Mouse (Mus musculus): ENCODE measurements around the gene Tnfsf15.

Gene Tnfsf15

GRCm38 (mm10) chr4:63744693-63745171 is at the start of gene Tnfsf15:
Tnfsf15 (minus strand) TSS chr4:63745113.
- no peak for DNase-seq (ENCODE audit: low spot score)

- no peak for DNase-seq (ENCODE audit: low spot score)
Observed at GRCm38 (mm10) chr4:63792328-63792727, 47.4 kb upstream of the Tnfsf15 start.

DNA sequence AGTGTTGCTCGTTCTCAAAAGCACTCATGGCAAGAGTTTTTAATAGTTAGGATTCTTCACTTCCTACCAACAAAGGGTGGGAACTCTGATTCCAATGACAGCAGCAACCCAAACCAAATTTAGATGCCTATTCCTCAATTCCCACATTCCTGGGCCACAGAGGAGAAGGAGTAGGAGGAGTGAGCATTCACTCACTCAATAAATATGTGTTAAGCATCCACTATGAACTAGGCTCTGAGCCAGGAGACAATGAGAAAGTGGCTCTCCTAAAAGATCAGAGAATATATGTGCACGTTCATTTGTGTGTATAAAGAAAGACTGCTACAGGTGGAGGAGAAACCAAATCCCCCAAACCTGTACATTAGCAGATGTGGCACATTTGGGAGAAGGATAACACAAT is 40.6 kb upstream of the Tnfsf15 start:
- no peak for DNase-seq (ENCODE audit: low spot score)

GRCm38 (mm10) chr4:63783826-63784225 is 38.9 kb upstream of the Tnfsf15 start:
- no peak for DNase-seq (ENCODE audit: low spot score)

DNA sequence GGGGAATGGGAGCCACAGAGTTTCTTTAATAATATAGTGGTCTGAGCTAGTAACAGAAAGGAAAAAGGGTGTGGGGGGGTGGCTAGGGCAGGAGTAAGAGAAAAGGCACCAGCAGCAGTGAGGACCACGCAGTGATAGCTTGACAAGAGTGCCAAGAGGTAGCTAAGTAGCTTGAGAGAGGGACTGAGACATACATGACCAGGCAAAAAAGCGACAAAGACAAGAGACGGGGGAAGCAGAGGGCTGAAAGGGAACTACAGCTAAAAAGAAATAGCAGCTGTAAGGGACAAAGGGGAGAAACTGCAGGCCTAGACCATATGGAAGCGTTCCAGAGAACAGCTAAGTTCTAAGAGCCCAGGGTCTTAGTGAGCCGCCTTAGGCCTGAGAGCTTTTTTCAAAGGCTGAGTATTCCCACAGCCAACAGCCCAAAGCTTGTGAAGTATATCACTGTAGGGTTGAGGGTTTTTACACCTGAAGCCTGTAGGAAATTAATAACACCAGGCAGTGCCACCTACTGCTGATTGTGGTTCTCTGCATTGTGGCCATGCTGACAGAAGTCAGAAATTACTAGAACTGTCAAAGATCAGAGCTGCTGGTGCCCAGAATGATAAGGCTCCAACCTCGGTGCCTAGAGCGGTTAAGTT is 38.2 kb upstream of the Tnfsf15 start:
- DNase-seq (ENCODE audit: low spot score) = no peak

GRCm38 (mm10) chr4:63777223-63777622 is 32.3 kb upstream of the Tnfsf15 start:
- no peak for DNase-seq (ENCODE audit: low spot score)

GRCm38 (mm10) chr4:63773306-63774090 is 28.6 kb upstream of the Tnfsf15 start:
- no peak for DNase-seq (ENCODE audit: low spot score)

DNA sequence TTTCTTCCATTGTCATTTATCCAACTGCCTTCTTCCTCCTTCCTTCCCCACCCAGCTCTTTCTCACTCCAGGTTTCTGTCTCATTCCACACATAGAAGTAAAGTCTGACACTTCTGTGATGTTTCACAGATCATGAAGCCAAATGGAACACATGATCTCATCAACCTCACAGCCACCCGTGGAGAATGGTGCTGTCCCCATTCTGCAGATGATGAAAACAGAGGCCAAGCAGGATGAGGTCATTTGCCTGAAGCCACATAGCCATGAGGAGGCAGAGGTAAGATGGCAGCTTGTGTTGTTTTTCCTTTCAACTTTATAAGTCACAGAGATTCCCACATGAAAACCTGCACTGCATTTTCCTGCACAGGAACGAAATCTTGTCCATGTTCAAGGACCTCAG is 27.6 kb upstream of the Tnfsf15 start:
- DNase-seq (ENCODE audit: low spot score) = no peak

- DNase-seq (ENCODE audit: low spot score) = no peak
Observed at GRCm38 (mm10) chr4:63771291-63771690, 26.4 kb upstream of the Tnfsf15 start.

DNA sequence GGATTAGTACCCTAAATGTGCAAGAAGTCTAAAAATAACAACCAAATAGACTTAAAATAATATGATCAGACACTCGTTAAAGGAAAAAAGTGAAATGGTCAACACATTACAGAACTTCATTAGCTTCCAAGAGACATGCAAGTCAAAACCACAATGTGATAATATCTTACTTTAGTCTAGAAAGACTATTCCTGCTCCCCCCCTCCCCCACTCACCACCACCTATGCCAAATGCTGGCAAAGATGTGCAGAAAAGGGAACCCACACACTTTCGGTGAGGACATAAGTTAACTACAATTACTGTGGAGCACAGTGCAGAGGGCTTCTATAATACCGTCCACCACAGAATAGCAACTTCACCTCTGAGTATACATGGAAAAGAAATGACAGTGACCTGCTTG is 24.2 kb upstream of the Tnfsf15 start:
- no peak for DNase-seq (ENCODE audit: low spot score)

DNA sequence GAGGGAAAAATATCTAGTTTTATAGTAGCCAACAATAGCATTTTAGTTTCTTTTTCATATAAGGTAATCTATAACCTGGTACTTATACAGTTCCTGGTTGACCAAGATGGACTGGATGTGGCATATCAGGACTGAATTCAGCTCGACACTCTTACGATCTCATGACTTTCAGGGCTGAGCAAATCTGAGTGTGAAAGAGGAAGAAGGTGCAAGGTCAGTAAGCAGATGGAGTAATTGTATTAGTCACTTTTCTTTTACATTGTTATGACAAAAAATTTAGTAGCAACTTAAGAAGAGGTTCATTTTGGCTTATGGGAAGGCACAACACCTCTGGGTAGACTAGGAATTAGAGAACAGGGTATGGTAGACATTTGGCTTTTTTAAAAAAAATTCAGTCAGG is 20.1 kb upstream of the Tnfsf15 start:
- no peak for DNase-seq (ENCODE audit: low spot score)

- no peak for DNase-seq (ENCODE audit: low spot score)
Observed at GRCm38 (mm10) chr4:63759931-63760330, 15.0 kb upstream of the Tnfsf15 start.

- no peak for DNase-seq (ENCODE audit: low spot score)
Observed at GRCm38 (mm10) chr4:63757527-63758154, 12.7 kb upstream of the Tnfsf15 start.

- DNase-seq (ENCODE audit: low spot score) = no peak
Observed at GRCm38 (mm10) chr4:63756072-63756471, 11.2 kb upstream of the Tnfsf15 start.

- no peak for DNase-seq (ENCODE audit: low spot score)
Observed at GRCm38 (mm10) chr4:63754467-63755020, 9.6 kb upstream of the Tnfsf15 start.

GRCm38 (mm10) chr4:63753855-63754254 is 8.9 kb upstream of the Tnfsf15 start:
- no peak for DNase-seq (ENCODE audit: low spot score)

- DNase-seq (ENCODE audit: low spot score) = no peak
Observed at GRCm38 (mm10) chr4:63752687-63753523, 8.0 kb upstream of the Tnfsf15 start.

GRCm38 (mm10) chr4:63748061-63748730 is 3.3 kb upstream of the Tnfsf15 start:
- no peak for DNase-seq (ENCODE audit: low spot score)

DNA sequence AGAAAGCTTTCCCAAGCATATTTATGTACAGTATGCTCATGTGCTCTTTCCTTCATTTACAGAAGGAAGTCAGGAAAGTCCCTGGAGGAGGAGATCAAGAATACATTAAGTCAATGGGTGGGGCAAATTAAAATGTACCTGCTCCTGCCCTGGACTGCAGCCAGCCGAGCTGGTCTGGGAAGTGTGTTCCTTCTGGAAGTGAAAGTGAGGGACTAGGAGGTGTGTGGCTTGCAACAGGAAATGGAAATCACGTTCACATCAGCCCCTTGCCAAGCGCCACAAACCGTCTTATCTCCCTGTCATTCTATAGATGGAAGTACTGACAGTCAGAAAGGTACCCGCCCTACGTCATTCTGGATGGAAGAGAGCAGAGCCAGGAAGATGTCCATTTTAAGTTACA is 358 bp upstream of the Tnfsf15 start:
- no peak for DNase-seq (ENCODE audit: low spot score)

DNA sequence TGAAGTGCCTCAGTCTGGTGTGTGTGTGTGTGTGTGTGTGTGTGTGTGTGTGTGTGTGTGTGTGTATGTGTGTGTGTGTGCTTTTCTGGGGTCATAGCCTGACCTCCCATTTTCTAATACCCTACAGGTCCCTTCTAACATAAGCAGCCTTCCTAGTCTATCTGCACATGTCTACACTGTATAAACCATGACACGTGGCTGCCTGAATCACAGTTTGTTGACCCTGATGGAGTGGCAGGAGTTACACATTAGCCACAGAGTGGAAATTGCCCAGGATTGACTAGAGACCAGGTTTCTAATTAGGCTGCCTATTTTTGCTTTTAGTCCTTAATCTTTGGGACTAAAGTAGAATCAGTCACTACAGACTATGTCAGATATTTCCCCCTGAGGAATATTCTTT is 1.3 kb downstream of the Tnfsf15 start:
- no peak for DNase-seq (ENCODE audit: low spot score)

DNA sequence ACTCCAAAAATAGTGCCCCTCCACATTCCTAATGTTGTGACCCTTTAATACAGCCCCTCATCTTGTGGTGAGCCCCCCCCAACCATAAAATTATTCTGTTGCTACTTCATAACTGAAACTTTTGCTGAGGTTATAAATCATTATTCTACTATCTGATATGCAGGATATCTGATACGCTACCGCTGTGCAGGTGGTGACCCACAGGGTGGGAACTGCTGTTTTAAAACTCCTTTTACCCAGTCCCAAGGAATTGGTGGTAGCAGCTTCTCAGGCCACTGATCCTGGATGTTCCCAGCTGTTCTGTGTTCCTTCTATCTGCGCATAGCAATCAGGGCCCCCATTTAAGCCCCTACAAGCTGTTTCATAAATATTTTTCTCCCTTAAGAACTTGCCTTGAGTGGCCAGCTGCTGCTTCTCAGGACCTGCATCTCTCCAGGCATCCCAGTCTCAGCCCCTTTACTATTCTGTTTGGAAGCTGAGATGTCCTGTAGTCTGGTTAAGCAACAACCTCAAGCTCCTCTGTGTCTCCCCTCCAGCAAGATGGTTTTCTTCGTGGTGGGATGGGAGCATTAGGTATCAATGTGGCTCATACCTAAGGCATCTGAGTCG is 2.0 kb downstream of the Tnfsf15 start:
- no peak for DNase-seq (ENCODE audit: low spot score)

Data from c-Kit-positive CD71-positive TER-119-positive erythroid progenitor cells, embryonic 14.5 days (primary cell).